Mouse (Mus musculus) hindbrain, embryonic 11.5 days (tissue): Measurements from ENCODE around the gene Trip4. TPM values are rescaled to one million over a fixed set of nuclear protein-coding genes. Genes with fewer than 3 reads are reported as not detected.

Experiments
- ATAC-seq: fragments of 200-750 bp; cut with Nextera tagmentation; 2 replicates; pipeline ENCODE4 v1.8.0; 2017; ENCODE audit warnings: mild to moderate bottlenecking, moderate TSS enrichment, moderate library complexity; ENCODE audit not compliant: low FRiP score
- DNase-seq: peaks from one replicate; pipeline ENCODE4 v3.0.0-alpha.2; 2015; ENCODE audit warnings: low spot score
- H3K27ac ChIP-seq: fragments of 300-500 bp; sonication (generic); 2 replicates; pipeline ENCODE4 v1.5.1; 2014; ENCODE audit warnings: mild to moderate bottlenecking, low read depth, low read length
- H3K27me3 ChIP-seq: fragments of 300-500 bp; sonication (generic); 2 replicates; pipeline ENCODE4 v1.6.1; 2014; ENCODE audit warnings: mild to moderate bottlenecking, low read length, moderate library complexity, mixed read lengths; ENCODE audit not compliant: control insufficient read depth, insufficient read depth
- H3K36me3 ChIP-seq: fragments of 300-500 bp; sonication (generic); 2 replicates; pipeline ENCODE4 v1.6.1; 2014; ENCODE audit warnings: mild to moderate bottlenecking, low read length, moderate library complexity, mixed read lengths; ENCODE audit not compliant: control insufficient read depth, insufficient read depth
- H3K4me1 ChIP-seq: fragments of 300-500 bp; sonication (generic); replicated peaks from 2 replicates; pipeline ENCODE4 v1.6.1; 2014; ENCODE audit warnings: low read length, mixed read lengths; ENCODE audit not compliant: control insufficient read depth, insufficient read depth
- H3K4me2 ChIP-seq: fragments of 300-500 bp; sonication (generic); replicated peaks from 2 replicates; pipeline ENCODE4 v1.6.1; 2014; ENCODE audit warnings: mild to moderate bottlenecking, low read depth, low read length
- H3K4me3 ChIP-seq: fragments of 300-500 bp; sonication (generic); 2 replicates; pipeline ENCODE4 v1.5.1; 2014; ENCODE audit warnings: low read depth, low read length
- H3K9ac ChIP-seq: fragments of 300-500 bp; sonication (generic); 2 replicates; pipeline ENCODE4 v1.6.1; 2014; ENCODE audit warnings: low read depth, low read length
- H3K9me3 ChIP-seq: fragments of 300-500 bp; sonication (generic); 2 replicates; pipeline ENCODE4 v1.6.1; 2016; ENCODE audit warnings: low read length; ENCODE audit not compliant: control insufficient read depth
- WGBS: fragments of 180-500 bp; shearing (Covaris S2); extraction: QIAGEN DNeasy Blood & Tissue Kit; methylation state at CpG from one replicate; pipeline ENCODE4 v1.1.7; 2014; 5-methylcytosine and 5-hydroxymethylcytosine counted together
- polyA plus RNA-seq: library from polyadenylated mRNA; unstranded; fragments of >200 nt; fragmentation: Nextera tagmentation; extraction: Ambion mirVana; gene quantifications from 2 replicates; pipeline ENCODE4 v1.2.1, GENCODE M21; 2014

The Trip4 gene
- polyA plus RNA-seq = 35.8 and 40.7 TPM in 2 replicates

- Histone ChIP-seq H3K36me3 (no peaks in the 10 kb centered on the region), H3K27ac (peak within 1 kb of the TSS; percentile 73), H3K4me2 (peak within 1 kb of the TSS; percentile 74), H3K9ac (peak within 1 kb of the TSS; percentile 72), H3K4me1 (no peaks in the 10 kb centered on the region), H3K4me3 (peak within 1 kb of the TSS; percentile 75), H3K27me3 (no peaks in the 10 kb centered on the region), H3K9me3 (no peaks in the 10 kb centered on the region)
- 1% methylated on average over 30 of the region's 38 CpGs for WGBS
- ATAC-seq (peak; percentile 99), DNase-seq (peak; percentile 94)
These were observed at the start of gene Trip4, which contains the start of gene Csnk1g1 for GRCm38 (mm10) chr9:65908394-65909300. Gene Trip4 (minus strand): TSS chr9:65908794. Gene Csnk1g1 (plus strand): TSS chr9:65908924.

GRCm38 (mm10) chr9:65951082-65951587, 42.5 kb upstream of the Trip4 start:
- H3K4me1 ChIP-seq = no peaks in the 10 kb centered on the region
- 97% methylated on average over 3 of the region's 3 CpGs for WGBS

GRCm38 (mm10) chr9:65937566-65937965, 29.0 kb upstream of the Trip4 start:
- no peak for DNase-seq
- H3K27me3 ChIP-seq = no peaks in the 10 kb centered on the region
- 91% methylated on average over 2 of the region's 2 CpGs for WGBS
- H3K27ac ChIP-seq = no peak overlapping the region
- no peak overlapping the region for H3K9ac ChIP-seq
- no peak overlapping the region for H3K4me3 ChIP-seq
- H3K4me1 ChIP-seq = no peaks in the 10 kb centered on the region
- no peak for ATAC-seq
- no peaks in the 10 kb centered on the region for H3K36me3 ChIP-seq
- no peaks in the 10 kb centered on the region for H3K9me3 ChIP-seq
- H3K4me2 ChIP-seq = no peak overlapping the region

More at GRCm38 (mm10) chr9:65951082-65951587, 42.5 kb upstream of the Trip4 start:
- ATAC-seq (no peak), DNase-seq (no peak)
- Histone ChIP-seq H3K9ac (no peak overlapping the region), H3K27ac (no peak overlapping the region), H3K4me2 (no peak overlapping the region), H3K36me3 (no peaks in the 10 kb centered on the region), H3K9me3 (no peaks in the 10 kb centered on the region), H3K27me3 (no peaks in the 10 kb centered on the region), H3K4me3 (no peak overlapping the region)

GRCm38 (mm10) chr9:65929826-65930225, 21.2 kb upstream of the Trip4 start:
- Histone ChIP-seq H3K27ac (no peak overlapping the region), H3K9me3 (no peaks in the 10 kb centered on the region), H3K36me3 (no peaks in the 10 kb centered on the region), H3K4me2 (no peak overlapping the region), H3K4me3 (no peak overlapping the region), H3K27me3 (no peaks in the 10 kb centered on the region), H3K4me1 (no peaks in the 10 kb centered on the region), H3K9ac (no peak overlapping the region)
- ATAC-seq (no peak), DNase-seq (no peak)

- Histone ChIP-seq H3K27ac (no peak overlapping the region), H3K9me3 (no peaks in the 10 kb centered on the region), H3K4me1 (no peaks in the 10 kb centered on the region), H3K4me3 (no peak overlapping the region), H3K4me2 (no peak overlapping the region), H3K27me3 (no peaks in the 10 kb centered on the region), H3K36me3 (no peaks in the 10 kb centered on the region), H3K9ac (no peak overlapping the region)
- no peak for ATAC-seq
- no peak for DNase-seq
These were observed 19.9 kb upstream of the Trip4 start for GRCm38 (mm10) chr9:65928456-65928855.

- no peak overlapping the region for H3K4me2 ChIP-seq
- WGBS = 96% methylated on average over 1 of the region's 1 CpGs
- ATAC-seq = no peak
- no peaks in the 10 kb centered on the region for H3K9me3 ChIP-seq
- no peak overlapping the region for H3K4me3 ChIP-seq
- DNase-seq = no peak
- H3K9ac ChIP-seq = no peak overlapping the region
- no peaks in the 10 kb centered on the region for H3K27me3 ChIP-seq
- no peaks in the 10 kb centered on the region for H3K36me3 ChIP-seq
- H3K27ac ChIP-seq = no peak overlapping the region
- H3K4me1 ChIP-seq = no peaks in the 10 kb centered on the region
These were observed 8.4 kb upstream of the Trip4 start for GRCm38 (mm10) chr9:65917015-65917414.

GRCm38 (mm10) chr9:65913976-65914375, 5.4 kb upstream of the Trip4 start:
- no peaks in the 10 kb centered on the region for H3K27me3 ChIP-seq
- H3K9ac ChIP-seq = no peak overlapping the region
- no peak overlapping the region for H3K27ac ChIP-seq
- H3K36me3 ChIP-seq = no peaks in the 10 kb centered on the region
- WGBS = 80% methylated on average over 2 of the region's 2 CpGs
- no peaks in the 10 kb centered on the region for H3K9me3 ChIP-seq
- DNase-seq = no peak
- H3K4me3 ChIP-seq = no peak overlapping the region
- no peak for ATAC-seq
- H3K4me1 ChIP-seq = no peaks in the 10 kb centered on the region
- H3K4me2 ChIP-seq = no peak overlapping the region

- Histone ChIP-seq H3K4me3 (peak overlapping the region; percentile 75), H3K9me3 (no peaks in the 10 kb centered on the region), H3K9ac (peak overlapping the region; percentile 72), H3K36me3 (no peaks in the 10 kb centered on the region), H3K27me3 (no peaks in the 10 kb centered on the region), H3K27ac (no peak overlapping the region), H3K4me1 (no peaks in the 10 kb centered on the region), H3K4me2 (peak overlapping the region; percentile 74)
- 14% methylated on average over 4 of the region's 4 CpGs for WGBS
- DNase-seq (no peak), ATAC-seq (no peak)
These were observed 1.2 kb upstream of the Trip4 start for GRCm38 (mm10) chr9:65909837-65910236.
